Mouse (Mus musculus): ENCODE measurements around the gene Gm9507. TPM values are rescaled to one million over a fixed set of nuclear protein-coding genes. Genes with fewer than 3 reads are reported as not detected.
A peak's percentile ranks its signal among the peaks of the same experiment; 100 is the strongest.
"Not testable (repeated sequence)": the region's sequence is repeated elsewhere in the genome, so short reads cannot be mapped to it uniquely, and the experiment has no call there.

Gm9507 gene
- polyA plus RNA-seq, 1 experiment from 2014 or later, result not detected

GRCm38 (mm10) chr10:77798921-77799508 is 12.6 kb downstream of the Gm9507 start, which contains the start of gene Gm19668:
Gene Gm19668 (minus strand): TSS chr10:77799133.
- Histone ChIP-seq H3K9me3 (no peaks in the 10 kb centered on the region), H3K36me3 (replicated peaks) (no peaks in the 10 kb centered on the region), H3K4me1 (peaks cover 26% of the 10 kb centered on the region), H3K27me3 (ENCODE audit: poor library complexity, severe bottlenecking) (no peaks in the 10 kb centered on the region), H3K4me3 (no peak within 1 kb of the TSS), H3K27ac (peak within 1 kb of the TSS; percentile 68)
- 56% methylated on average over 8 of the region's 8 CpGs for WGBS
- no peak for DNase-seq (ENCODE audit: extremely low spot score, low spot score)

DNA sequence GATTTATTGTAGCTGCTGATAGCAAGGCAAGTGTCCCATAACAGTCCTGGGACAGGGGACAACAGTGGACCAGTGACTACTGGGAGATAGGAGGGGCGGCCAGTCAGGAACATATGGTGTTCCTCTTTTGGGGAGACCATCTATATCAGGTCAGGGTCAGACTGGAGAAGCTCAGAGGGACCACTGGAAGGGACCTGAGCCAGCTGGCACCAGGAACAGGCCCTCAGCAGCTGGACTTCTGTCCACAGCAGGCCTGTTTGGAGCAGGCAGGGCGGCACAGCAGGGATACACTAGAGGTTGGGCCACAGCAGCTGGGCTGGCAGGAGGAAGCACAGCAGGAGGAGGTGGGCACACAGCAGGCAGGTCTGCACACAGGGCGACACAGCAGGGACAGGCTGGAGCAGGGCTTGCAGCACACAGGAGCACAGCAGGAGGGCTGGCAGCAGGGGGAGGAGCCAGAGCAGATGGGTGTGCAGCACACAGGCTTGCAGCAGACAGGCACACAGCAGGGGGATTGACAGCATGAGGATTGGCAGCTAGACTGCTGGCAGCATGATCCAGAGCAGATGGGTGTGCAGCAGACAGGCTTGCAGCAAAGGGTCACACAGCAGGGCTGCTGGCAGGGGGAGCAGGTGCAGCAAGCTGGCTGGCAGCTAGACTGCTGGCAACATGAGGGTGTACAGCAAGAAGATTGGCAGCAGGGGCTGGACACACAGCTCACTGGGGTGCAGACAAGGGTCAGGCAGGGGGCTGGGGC is 13.3 kb downstream of the Gm9507 start:
- not testable (repeated sequence) for H3K27me3 ChIP-seq (ENCODE audit: poor library complexity, severe bottlenecking); H3K36me3 ChIP-seq (replicated peaks); H3K9me3 ChIP-seq; H3K4me3 ChIP-seq; DNase-seq (ENCODE audit: extremely low spot score, low spot score)
- Histone ChIP-seq H3K27ac (peak overlapping the region; percentile 68), H3K4me1 (peaks cover 32% of the 10 kb centered on the region)
- WGBS, result 46% methylated on average over 3 of the region's 3 CpGs

DNA sequence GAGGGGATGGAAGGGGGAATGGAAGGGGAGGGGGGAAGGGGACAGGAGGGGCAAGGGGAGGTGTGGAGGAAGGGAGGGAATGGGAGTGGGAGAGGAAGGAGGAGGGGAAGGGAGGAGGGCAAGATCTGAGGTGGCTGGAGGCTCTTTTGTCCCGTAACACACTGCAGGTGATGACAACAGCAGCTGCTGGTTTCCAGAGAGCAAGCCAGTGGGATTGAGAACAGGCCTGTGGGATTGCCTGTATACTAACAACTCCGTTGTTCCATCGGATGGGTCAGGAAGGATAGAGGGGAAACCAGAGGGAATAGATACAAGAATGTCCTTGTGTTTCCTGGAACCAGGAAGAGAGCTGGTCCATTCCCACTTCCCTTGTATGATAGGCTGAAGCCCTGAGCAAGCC is 14.0 kb downstream of the Gm9507 start:
- H3K36me3 ChIP-seq (replicated peaks), result no peaks in the 10 kb centered on the region
- no peak for DNase-seq (ENCODE audit: extremely low spot score, low spot score)
- H3K4me1 ChIP-seq, result peaks cover 35% of the 10 kb centered on the region
- peak overlapping the region; percentile 68 for H3K27ac ChIP-seq
- no peak overlapping the region for H3K4me3 ChIP-seq
- no peaks in the 10 kb centered on the region for H3K27me3 ChIP-seq (ENCODE audit: poor library complexity, severe bottlenecking)
- WGBS, result 21% methylated on average over 3 of the region's 3 CpGs
- no peaks in the 10 kb centered on the region for H3K9me3 ChIP-seq

DNA sequence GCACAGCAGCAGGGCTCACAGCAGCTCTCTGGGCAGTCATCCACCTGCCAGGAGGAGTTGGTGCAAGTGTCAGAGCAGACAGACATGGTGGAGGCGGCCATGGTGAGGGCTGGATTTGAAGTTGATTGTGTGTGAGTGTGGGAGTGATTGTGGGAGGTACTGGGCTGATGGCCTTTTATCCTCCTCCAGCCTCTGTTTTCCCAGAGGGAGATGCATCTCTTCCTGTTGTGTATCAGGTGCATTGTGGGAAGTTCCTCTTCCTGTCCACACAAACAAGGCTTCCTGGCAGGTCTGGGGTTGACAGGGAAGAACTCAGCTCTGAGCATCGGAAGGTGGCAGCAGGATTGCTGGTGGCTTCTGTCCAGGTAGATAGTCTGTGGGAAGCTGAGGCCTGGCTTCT is 16.7 kb downstream of the Gm9507 start, which contains the start of gene Gm9639:
Gene Gm9639 (minus strand): TSS at position 101 of the 400 bp plus-strand sequence.
- WGBS, result 50% methylated on average over 2 of the region's 2 CpGs

GRCm38 (mm10) chr10:77788621-77789020 is 23.0 kb downstream of the Gm9507 start:
- WGBS, result 90% methylated on average over 2 of the region's 2 CpGs
- no peaks in the 10 kb centered on the region for H3K9me3 ChIP-seq
- no peaks in the 10 kb centered on the region for H3K36me3 ChIP-seq (replicated peaks)
- H3K27ac ChIP-seq, result no peak overlapping the region
- DNase-seq (ENCODE audit: extremely low spot score, low spot score), result no peak
- H3K27me3 ChIP-seq (ENCODE audit: poor library complexity, severe bottlenecking), result no peaks in the 10 kb centered on the region
- no peak overlapping the region for H3K4me3 ChIP-seq
- peaks cover 6% of the 10 kb centered on the region; the same call in 1 of the 2 replicates for H3K4me1 ChIP-seq

More for the DNA sequence above, 16.7 kb downstream of the Gm9507 start, which contains the start of gene Gm9639:
- no peak for DNase-seq (ENCODE audit: extremely low spot score, low spot score)
- no peak within 1 kb of the TSS for H3K4me3 ChIP-seq
- H3K36me3 ChIP-seq (replicated peaks), result no peaks in the 10 kb centered on the region
- H3K27me3 ChIP-seq (ENCODE audit: poor library complexity, severe bottlenecking), result no peaks in the 10 kb centered on the region
- no peaks in the 10 kb centered on the region for H3K9me3 ChIP-seq
- peaks cover 35% of the 10 kb centered on the region for H3K4me1 ChIP-seq
- peak within 1 kb of the TSS; percentile 53; the same call in 1 of the 2 replicates for H3K27ac ChIP-seq

DNA sequence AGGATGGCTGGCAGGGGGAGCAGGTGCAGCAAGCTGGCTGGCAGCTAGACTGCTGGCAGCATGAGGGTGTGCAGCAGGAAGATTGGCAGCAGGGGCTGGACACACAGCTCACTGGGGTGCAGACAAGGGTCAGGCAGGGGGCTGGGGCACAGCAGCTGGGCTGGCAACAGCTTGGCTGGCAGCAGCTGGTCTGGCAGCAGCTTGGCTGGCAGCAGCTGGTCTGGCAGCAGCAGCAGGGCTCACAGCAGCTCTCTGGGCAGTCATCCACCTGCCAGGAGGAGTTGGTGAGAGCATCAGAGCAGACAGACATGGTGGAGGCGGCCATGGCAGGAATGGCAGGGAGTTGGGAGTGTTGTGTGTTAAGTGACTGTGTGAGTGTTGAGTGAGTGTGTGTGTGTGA is 23.8 kb downstream of the Gm9507 start, which contains the start of gene Gm7137:
Gene Gm7137 (minus strand): TSS at position 325 of the 400 bp plus-strand sequence.
- H3K4me3 ChIP-seq; H3K27me3 ChIP-seq (ENCODE audit: poor library complexity, severe bottlenecking); H3K9me3 ChIP-seq; H3K27ac ChIP-seq; H3K4me1 ChIP-seq; H3K36me3 ChIP-seq (replicated peaks); DNase-seq (ENCODE audit: extremely low spot score, low spot score): not testable (repeated sequence)
- 71% methylated on average over 1 of the region's 1 CpGs for WGBS

- not testable (repeated sequence) for H3K27me3 ChIP-seq (ENCODE audit: poor library complexity, severe bottlenecking); DNase-seq (ENCODE audit: extremely low spot score, low spot score); H3K9me3 ChIP-seq; H3K36me3 ChIP-seq (replicated peaks); H3K4me3 ChIP-seq; H3K4me1 ChIP-seq; H3K27ac ChIP-seq
- 89% methylated on average over 3 of the region's 3 CpGs for WGBS
Measured at GRCm38 (mm10) chr10:77783396-77783795, 28.2 kb downstream of the Gm9507 start.

GRCm38 (mm10) chr10:77782442-77782841 is 29.2 kb downstream of the Gm9507 start, which contains the start of gene Gm3250:
Gene Gm3250 (minus strand): TSS chr10:77782542.
- not testable (repeated sequence) for H3K4me1 ChIP-seq; H3K27ac ChIP-seq; H3K4me3 ChIP-seq; H3K27me3 ChIP-seq (ENCODE audit: poor library complexity, severe bottlenecking); H3K9me3 ChIP-seq; H3K36me3 ChIP-seq (replicated peaks); DNase-seq (ENCODE audit: extremely low spot score, low spot score)
- WGBS, result 22% methylated on average over 1 of the region's 1 CpGs

GRCm38 (mm10) chr10:77776844-77777243 is 34.8 kb downstream of the Gm9507 start, which contains the start of gene Gm7138:
Gene Gm7138 (minus strand): TSS chr10:77776944.
- not testable (repeated sequence) for H3K36me3 ChIP-seq (replicated peaks); H3K4me3 ChIP-seq; H3K4me1 ChIP-seq; DNase-seq (ENCODE audit: extremely low spot score, low spot score); H3K27me3 ChIP-seq (ENCODE audit: poor library complexity, severe bottlenecking); H3K9me3 ChIP-seq; H3K27ac ChIP-seq
- 71% methylated on average over 1 of the region's 1 CpGs for WGBS

GRCm38 (mm10) chr10:77772142-77772541 is 39.5 kb downstream of the Gm9507 start:
- not testable (repeated sequence) for H3K4me3 ChIP-seq; H3K36me3 ChIP-seq (replicated peaks); H3K4me1 ChIP-seq; H3K27ac ChIP-seq; H3K9me3 ChIP-seq; H3K27me3 ChIP-seq (ENCODE audit: poor library complexity, severe bottlenecking); DNase-seq (ENCODE audit: extremely low spot score, low spot score)
- 88% methylated on average over 3 of the region's 3 CpGs for WGBS

DNA sequence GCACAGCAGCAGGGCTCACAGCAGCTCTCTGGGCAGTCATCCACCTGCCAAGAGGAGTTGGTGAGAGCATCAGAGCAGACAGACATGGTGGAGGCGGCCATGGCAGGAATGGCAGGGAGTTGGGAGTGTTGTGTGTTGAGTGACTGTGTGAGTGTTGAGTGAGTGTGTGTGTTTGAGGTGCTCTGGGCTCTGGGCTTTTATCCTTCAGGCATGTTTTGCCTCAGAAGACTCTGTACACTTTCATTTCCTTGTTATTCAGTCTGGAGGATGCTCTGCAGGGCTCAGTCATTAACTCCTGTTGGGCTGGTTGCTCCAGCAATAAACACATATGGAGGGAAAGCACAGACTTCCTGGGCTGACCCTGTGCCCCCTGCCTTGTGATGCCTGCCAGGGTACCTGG is 40.4 kb downstream of the Gm9507 start, which contains the start of gene Gm3238:
Gene Gm3238 (minus strand): TSS at position 101 of the 400 bp plus-strand sequence.
- not testable (repeated sequence) for H3K36me3 ChIP-seq (replicated peaks); H3K27me3 ChIP-seq (ENCODE audit: poor library complexity, severe bottlenecking); DNase-seq (ENCODE audit: extremely low spot score, low spot score); H3K4me1 ChIP-seq; H3K27ac ChIP-seq; H3K4me3 ChIP-seq; H3K9me3 ChIP-seq
- 82% methylated on average over 1 of the region's 1 CpGs for WGBS

- no peak overlapping the region for H3K27ac ChIP-seq
- no peak for DNase-seq (ENCODE audit: extremely low spot score, low spot score)
- no peaks in the 10 kb centered on the region for H3K4me1 ChIP-seq
- H3K27me3 ChIP-seq (ENCODE audit: poor library complexity, severe bottlenecking), result no peaks in the 10 kb centered on the region
- 82% methylated on average over 1 of the region's 1 CpGs for WGBS
- H3K4me3 ChIP-seq, result no peak overlapping the region
- H3K9me3 ChIP-seq, result no peaks in the 10 kb centered on the region
- no peaks in the 10 kb centered on the region for H3K36me3 ChIP-seq (replicated peaks)
Measured at GRCm38 (mm10) chr10:77769727-77770126, 41.9 kb downstream of the Gm9507 start.
